Mouse (Mus musculus) intestine, embryonic 14.5 days (tissue): ENCODE measurements around the gene Gm20696. TPM values are rescaled to one million over a fixed set of nuclear protein-coding genes. Genes with fewer than 3 reads are reported as not detected.

Experiments used
- ATAC-seq: fragments of 200-750 bp; cut with Nextera tagmentation; replicated peaks from 2 replicates; pipeline ENCODE4 v1.8.0; 2017; ENCODE audit warnings: low read depth, moderate number of reproducible peaks, moderate TSS enrichment, moderate library complexity; ENCODE audit not compliant: low FRiP score, low TSS enrichment
- DNase-seq: peaks from one replicate; pipeline ENCODE4 v3.0.0-alpha.2; 2018; ENCODE audit warnings: low spot score
- H3K27ac ChIP-seq: fragments of 300-500 bp; sonication (generic); 2 replicates; pipeline ENCODE4 v1.5.1; 2014; ENCODE audit warnings: low read depth, mild to moderate bottlenecking, control low read depth
- H3K27me3 ChIP-seq: fragments of 300-500 bp; sonication (generic); replicated peaks from 2 replicates; pipeline ENCODE4 v1.6.1; 2014; ENCODE audit warnings: low read length, control low read depth; ENCODE audit not compliant: control insufficient read depth, insufficient read depth
- H3K36me3 ChIP-seq: fragments of 300-500 bp; sonication (generic); 2 replicates; pipeline ENCODE4 v1.6.1; 2014; ENCODE audit warnings: low read length, control low read depth; ENCODE audit not compliant: control insufficient read depth, insufficient read depth
- H3K4me1 ChIP-seq: fragments of 300-500 bp; sonication (generic); replicated peaks from 2 replicates; pipeline ENCODE4 v1.6.1; 2014; ENCODE audit warnings: low read length, control low read depth, mixed read lengths; ENCODE audit not compliant: control insufficient read depth, insufficient read depth
- H3K4me2 ChIP-seq: fragments of 300-500 bp; sonication (generic); 2 replicates; pipeline ENCODE4 v1.6.1; 2014; ENCODE audit warnings: low read length
- H3K4me3 ChIP-seq: fragments of 300-500 bp; sonication (generic); 2 replicates; pipeline ENCODE4 v1.5.1; 2014; ENCODE audit warnings: low read depth, low read length, control low read depth, mixed read lengths
- H3K9ac ChIP-seq: fragments of 300-500 bp; sonication (generic); 2 replicates; pipeline ENCODE4 v1.6.1; 2014; ENCODE audit warnings: mild to moderate bottlenecking, low read length
- H3K9me3 ChIP-seq: fragments of 300-500 bp; sonication (generic); 2 replicates; pipeline ENCODE4 v1.6.1; 2016; ENCODE audit warnings: low read length, control low read depth; ENCODE audit not compliant: control insufficient read depth
- WGBS: fragments of 180-500 bp; shearing (Covaris S2); extraction: QIAGEN DNeasy Blood & Tissue Kit; methylation state at CpG from one replicate; pipeline ENCODE4 v1.1.7; 2014; 5-methylcytosine and 5-hydroxymethylcytosine counted together
- polyA plus RNA-seq: library from polyadenylated mRNA; unstranded; fragments of >200 nt; fragmentation: Nextera tagmentation; extraction: Ambion mirVana; gene quantifications from 2 replicates; pipeline ENCODE4 v1.2.1, GENCODE M21; 2014

Gm20696 gene
- polyA plus RNA-seq, 1 experiment from 2014 or later: 6.9 TPM

DNA sequence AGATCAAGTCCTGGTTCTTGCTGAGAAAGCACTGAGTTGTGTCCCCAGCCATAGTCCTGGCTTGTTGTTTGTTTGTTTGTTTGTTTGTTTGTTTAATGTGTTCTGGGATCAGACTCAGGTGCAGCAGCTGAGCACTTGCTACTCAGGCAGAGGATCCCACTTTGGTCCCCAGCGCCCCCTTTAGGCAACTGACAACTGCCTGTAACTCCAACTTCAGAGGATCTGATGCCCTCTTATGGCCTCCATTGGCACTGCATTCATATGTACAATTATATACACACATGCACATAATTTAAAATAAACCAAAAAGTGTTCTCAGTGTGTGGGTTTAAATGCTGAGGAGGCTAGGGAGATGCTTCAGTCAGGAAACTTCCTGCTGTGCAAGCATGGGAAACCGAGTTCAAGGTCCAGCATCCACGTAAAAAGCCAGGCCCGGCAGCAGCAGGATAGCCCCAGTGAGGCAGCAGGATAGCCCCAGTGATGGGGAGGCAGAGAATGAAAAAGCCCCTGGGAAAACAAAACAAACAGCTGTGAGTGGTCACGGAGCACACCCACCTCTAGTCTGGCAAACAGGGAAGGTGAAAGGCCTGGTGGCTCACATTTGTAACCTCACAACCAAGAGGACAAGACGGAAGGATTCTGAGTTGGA is 139.0 kb downstream of the Gm20696 start:
- H3K36me3 ChIP-seq: no peaks in the 10 kb centered on the region
- H3K27ac ChIP-seq: no peak overlapping the region
- H3K4me1 ChIP-seq: peaks cover 11% of the 10 kb centered on the region; the same call in 1 of the 2 replicates
- no peaks in the 10 kb centered on the region for H3K27me3 ChIP-seq
- H3K9ac ChIP-seq: no peak overlapping the region
- DNase-seq (no peak), ATAC-seq (no peak)
- no peak overlapping the region for H3K4me2 ChIP-seq
- 88% methylated on average over 6 of the region's 6 CpGs for WGBS
- no peak overlapping the region for H3K4me3 ChIP-seq
- no peaks in the 10 kb centered on the region for H3K9me3 ChIP-seq

DNA sequence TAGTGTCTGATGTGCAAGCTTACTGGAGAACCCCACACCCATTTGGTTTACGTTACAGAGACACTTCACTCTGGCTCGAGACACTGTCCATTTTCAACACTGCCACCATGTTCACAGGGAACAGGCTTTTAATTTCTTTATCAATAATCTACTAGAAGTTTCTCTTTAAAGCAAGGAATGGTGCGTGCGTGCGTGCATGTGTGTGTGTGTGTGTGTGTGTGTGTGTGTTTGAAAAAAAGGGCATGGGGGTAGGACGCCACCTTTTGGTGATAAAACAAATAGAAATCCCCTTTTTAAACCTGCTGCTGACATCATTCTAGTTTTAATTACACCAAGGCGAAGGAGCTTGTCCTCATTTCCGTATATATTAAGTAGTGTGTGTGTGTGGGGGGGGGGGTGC is 141.2 kb downstream of the Gm20696 start:
- Histone ChIP-seq H3K9ac (no peak overlapping the region), H3K9me3 (no peaks in the 10 kb centered on the region), H3K36me3 (no peaks in the 10 kb centered on the region), H3K4me3 (no peak overlapping the region), H3K4me1 (peaks cover 11% of the 10 kb centered on the region; the same call in 1 of the 2 replicates), H3K27me3 (no peaks in the 10 kb centered on the region), H3K4me2 (no peak overlapping the region), H3K27ac (no peak overlapping the region)
- DNase-seq (no peak), ATAC-seq (no peak)
- WGBS: 58% methylated on average over 8 of the region's 8 CpGs

DNA sequence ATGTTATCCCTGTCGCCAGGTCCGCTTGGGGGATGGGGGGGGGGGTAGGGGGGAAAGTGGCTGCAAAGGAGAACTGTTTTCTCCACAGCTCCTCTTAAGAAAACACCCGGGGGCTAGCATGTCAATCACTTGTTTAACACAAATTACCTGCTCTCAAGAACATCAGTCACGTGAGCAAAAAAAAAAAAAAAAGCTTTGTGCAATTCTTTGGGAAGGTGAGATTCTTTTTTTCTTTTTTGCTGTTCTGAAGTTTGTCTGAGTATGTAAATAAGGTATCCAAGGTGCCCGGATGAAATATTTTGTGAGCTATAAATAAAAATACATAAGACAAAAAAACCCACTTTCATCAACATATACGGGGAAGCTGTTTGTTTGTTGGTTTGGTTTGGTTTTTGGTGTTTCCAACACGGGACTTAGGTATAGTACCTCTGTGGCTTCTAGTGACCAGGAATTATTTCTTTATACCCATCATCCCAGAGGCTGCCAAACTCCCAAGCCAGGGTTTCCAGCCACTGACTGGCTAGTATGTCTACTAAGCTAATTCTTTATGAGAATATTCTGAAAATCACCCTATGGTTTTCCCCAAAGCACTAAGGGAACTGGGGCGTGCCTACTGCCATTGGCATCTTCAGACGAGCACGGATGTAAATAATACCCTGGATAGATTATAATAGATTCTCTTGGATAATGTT is 142.8 kb downstream of the Gm20696 start:
- Histone ChIP-seq H3K9me3 (no peaks in the 10 kb centered on the region), H3K9ac (peak overlapping the region; percentile 95), H3K4me1 (peaks cover 16% of the 10 kb centered on the region; the same call in 1 of the 2 replicates), H3K27me3 (no peaks in the 10 kb centered on the region), H3K36me3 (no peaks in the 10 kb centered on the region), H3K4me2 (peak overlapping the region; percentile 71), H3K27ac (peak overlapping the region; percentile 100), H3K4me3 (peak overlapping the region; percentile 88)
- DNase-seq (no peak), ATAC-seq (no peak)
- WGBS: 25% methylated on average over 10 of the region's 10 CpGs

DNA sequence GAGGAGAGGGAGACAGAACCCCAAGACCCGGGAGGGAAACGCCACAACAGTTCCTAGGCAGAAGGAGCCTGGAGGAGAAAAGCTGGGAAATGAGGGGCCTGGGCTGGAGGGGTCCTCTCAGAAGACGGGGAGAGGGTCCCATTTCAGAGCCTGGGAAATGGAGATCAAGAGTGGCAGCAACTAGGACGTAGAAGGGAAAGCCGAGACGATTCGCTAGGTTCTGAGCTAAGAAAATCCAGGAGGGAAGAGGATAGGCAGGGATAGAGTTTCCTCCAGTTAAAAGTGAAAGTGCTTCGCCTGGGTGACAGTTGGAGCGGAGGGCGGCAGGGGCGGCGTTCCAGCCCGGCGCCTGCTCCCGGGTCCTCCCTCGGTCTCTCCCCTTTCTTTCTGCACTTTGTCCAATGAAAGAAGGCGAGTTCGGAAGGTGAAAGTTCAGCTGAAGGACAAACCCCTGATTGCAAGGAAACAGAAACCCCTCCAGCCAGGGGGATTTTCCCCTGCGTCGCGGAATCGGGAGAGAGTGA is 143.4 kb downstream of the Gm20696 start:
- ATAC-seq (peak; percentile 48), DNase-seq (peak; percentile 92)
- Histone ChIP-seq H3K27ac (peak overlapping the region; percentile 100), H3K4me3 (peak overlapping the region; percentile 88), H3K27me3 (no peaks in the 10 kb centered on the region), H3K9me3 (no peaks in the 10 kb centered on the region), H3K36me3 (no peaks in the 10 kb centered on the region), H3K4me1 (peaks cover 16% of the 10 kb centered on the region; the same call in 1 of the 2 replicates), H3K4me2 (peak overlapping the region; percentile 71), H3K9ac (peak overlapping the region; percentile 95)
- WGBS: under 1% methylated on average over 22 of the region's 22 CpGs

DNA sequence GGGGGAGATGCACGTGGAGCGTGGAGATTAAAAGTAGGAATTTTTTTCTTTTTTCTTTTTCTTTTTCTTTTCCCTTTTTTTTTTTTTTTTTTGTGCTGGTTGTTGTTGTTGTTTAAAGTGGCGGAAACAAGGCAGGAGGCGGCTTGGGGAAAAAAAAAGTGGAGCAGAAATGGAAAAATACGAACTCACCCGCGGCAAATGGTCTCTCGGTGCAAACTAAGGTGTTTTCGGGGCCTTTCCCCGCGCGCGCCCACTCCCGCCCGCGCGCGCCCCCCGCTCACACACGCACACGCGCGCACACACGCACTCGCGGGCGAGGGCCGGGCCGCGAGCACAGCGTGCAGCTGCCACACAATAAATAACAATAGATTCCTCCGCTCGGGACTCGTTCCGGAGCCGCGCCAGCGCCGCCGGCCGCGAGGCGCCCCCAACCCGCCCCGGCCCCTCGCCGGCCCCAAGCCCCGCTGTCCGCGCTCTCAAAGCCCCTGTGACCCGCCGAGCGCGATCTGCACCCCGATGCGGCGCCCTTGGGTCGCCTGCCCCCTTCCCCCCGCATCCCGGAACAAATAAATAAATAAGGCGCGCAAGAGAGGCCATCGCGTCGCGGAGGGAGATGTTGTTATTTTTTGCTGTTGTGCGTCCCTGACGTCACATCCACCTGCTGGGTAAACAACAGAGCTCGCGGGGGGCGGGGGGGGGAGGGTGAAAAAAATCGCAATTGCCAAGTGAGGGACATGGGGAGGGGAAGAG is 144.1 kb downstream of the Gm20696 start, which contains the start of gene Foxp1:
Gene Foxp1, minus strand, starts transcription at position 363 of the 750 bp plus-strand sequence.
- Histone ChIP-seq H3K9ac (peak within 1 kb of the TSS; percentile 95), H3K4me2 (peak within 1 kb of the TSS; percentile 71), H3K36me3 (no peaks in the 10 kb centered on the region), H3K9me3 (no peaks in the 10 kb centered on the region), H3K4me1 (peaks cover 16% of the 10 kb centered on the region; the same call in 1 of the 2 replicates), H3K4me3 (peak within 1 kb of the TSS; percentile 88), H3K27me3 (no peaks in the 10 kb centered on the region), H3K27ac (peak within 1 kb of the TSS; percentile 100)
- WGBS: under 1% methylated on average over 72 of the region's 72 CpGs
- ATAC-seq (peak; percentile 16; the same call in 1 of the 2 replicates), DNase-seq (peak; percentile 85)

DNA sequence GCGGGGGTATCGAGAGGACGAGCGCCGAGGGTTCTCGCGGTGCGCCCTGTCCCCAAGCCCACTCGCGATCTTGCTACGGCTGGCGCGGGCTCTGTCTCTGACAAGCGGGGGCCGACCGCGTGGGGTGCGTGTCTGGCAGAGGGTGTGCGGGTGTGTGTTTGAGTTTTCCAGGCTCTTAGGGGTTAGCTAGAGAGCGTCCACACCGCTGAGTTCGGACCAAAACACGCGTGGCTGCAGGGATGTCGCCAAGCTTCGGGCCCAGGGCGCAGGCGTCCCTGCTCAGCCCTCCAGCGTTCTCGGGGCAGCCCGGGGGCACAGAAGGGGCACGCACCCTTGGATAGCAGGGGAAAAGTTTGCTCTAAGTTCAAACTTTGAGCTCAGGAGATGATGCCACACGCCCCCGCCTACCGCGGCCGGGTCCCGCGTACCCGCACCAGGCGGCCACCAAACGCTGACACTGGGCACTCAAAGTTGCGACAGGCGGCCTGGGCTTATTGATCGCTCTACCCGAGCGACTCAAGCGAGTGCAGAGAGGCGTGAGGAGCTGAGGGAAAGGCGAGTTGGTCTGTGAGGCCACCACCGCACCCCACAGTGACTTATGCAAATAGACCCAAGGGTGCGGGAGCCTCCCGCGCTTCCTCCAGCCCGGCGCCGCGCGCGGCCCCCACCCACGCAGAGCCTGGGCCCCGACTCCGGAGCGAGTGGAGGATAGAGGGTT is 144.8 kb downstream of the Gm20696 start:
- H3K27me3 ChIP-seq: no peaks in the 10 kb centered on the region
- peaks cover 19% of the 10 kb centered on the region; the same call in 1 of the 2 replicates for H3K4me1 ChIP-seq
- peak overlapping the region; percentile 100 for H3K27ac ChIP-seq
- peak overlapping the region; percentile 88 for H3K4me3 ChIP-seq
- ATAC-seq: peak; percentile 20
- peak; percentile 85 for DNase-seq
- H3K36me3 ChIP-seq: no peaks in the 10 kb centered on the region
- peak overlapping the region; percentile 71 for H3K4me2 ChIP-seq
- under 1% methylated on average over 63 of the region's 64 CpGs for WGBS
- no peaks in the 10 kb centered on the region for H3K9me3 ChIP-seq
- H3K9ac ChIP-seq: peak overlapping the region; percentile 95

DNA sequence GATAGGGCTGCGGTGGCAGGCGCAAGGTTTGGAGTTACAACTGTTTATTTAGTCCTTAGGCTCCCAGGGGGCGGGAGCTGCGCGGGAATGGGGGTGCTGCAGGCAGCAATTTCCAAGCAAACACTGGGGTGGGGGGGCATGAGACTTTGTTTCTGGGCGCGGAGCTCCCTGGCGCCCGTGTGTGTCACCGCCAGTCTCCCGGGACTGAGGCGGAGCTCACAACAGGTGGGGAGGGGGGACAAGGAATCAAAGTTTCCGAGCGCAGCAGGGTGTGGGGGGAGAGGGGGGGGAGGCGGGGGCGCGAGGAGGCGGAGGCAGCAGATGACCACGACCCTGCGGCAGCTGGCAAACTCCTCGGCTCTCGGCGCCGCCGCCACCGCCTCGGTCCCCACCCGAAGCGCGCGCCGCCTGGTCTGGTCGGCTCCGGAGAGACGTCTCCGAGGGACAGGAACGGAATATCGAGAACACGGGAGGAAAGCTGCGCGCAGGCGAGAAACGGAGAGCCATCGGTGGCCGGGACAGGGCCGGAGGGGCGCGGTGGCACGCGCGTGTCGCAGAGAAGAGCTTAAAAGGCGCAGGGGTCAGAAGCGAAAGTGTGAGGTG is 145.5 kb downstream of the Gm20696 start:
- Histone ChIP-seq H3K36me3 (no peaks in the 10 kb centered on the region), H3K27ac (peak overlapping the region; percentile 100), H3K4me3 (peak overlapping the region; percentile 88), H3K27me3 (no peaks in the 10 kb centered on the region), H3K4me1 (peaks cover 19% of the 10 kb centered on the region; the same call in 1 of the 2 replicates), H3K9ac (peak overlapping the region; percentile 95), H3K4me2 (peak overlapping the region; percentile 71), H3K9me3 (no peaks in the 10 kb centered on the region)
- ATAC-seq (peak; percentile 72), DNase-seq (peak; percentile 88)
- WGBS: under 1% methylated on average over 42 of the region's 54 CpGs
